Mouse (Mus musculus) forelimb bud, embryonic 11.5 days (tissue): ENCODE measurements at regions not wholly inside any gene's neighbourhood (a gene's known extent, or its start where the extent isn't known, plus 50 kb on each side); places are given as distances from the start of the nearest gene placed in this dataset.
A peak's percentile ranks its signal among the peaks of the same experiment; 100 is the strongest.

ENCODE experiments used
- DNase-seq: peaks from one replicate; pipeline ENCODE4 v3.0.0-alpha.2; 2012; ENCODE audit warnings: low read depth, low spot score

DNA sequence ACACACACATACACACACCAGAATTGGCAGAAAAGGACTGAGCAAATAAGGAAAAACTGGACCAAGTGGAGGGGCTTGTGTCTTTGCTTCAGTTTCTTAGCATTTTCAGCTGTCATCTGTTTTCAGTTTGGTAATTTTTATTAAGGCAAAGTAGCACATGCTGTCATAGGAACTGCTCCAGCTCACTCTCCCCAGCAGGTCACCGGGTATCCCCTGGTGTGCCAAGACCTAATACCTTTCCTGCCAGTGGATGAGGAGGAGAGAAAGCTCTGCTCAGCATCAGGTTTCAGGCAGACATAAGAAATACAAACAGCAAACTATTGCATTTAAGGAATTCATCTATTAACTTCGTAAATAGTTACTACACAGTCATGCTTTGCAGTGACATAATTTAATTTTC is 109.8 kb upstream of the Hey2 start:
- peak; percentile 39 for DNase-seq

DNA sequence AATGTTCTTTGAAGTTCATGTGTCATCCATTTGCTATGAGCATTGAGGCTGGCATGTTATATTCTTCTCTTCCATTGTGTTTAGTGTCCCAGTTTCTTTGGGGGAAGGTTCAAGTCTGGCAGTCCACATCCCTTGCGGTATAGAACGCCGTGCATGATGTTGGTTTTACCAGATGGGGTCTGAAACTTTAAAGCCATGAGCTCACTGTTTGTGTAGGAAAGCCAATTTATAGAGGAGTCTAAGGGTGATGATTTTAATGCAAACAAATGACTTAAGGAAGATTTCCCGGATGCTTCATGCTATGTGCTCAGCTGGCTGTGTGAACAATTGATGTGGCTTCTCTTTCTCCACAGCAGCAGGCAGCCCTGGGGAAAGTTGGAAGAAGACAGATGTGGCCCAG is 104.0 kb upstream of the Hey2 start:
- no peak for DNase-seq

DNA sequence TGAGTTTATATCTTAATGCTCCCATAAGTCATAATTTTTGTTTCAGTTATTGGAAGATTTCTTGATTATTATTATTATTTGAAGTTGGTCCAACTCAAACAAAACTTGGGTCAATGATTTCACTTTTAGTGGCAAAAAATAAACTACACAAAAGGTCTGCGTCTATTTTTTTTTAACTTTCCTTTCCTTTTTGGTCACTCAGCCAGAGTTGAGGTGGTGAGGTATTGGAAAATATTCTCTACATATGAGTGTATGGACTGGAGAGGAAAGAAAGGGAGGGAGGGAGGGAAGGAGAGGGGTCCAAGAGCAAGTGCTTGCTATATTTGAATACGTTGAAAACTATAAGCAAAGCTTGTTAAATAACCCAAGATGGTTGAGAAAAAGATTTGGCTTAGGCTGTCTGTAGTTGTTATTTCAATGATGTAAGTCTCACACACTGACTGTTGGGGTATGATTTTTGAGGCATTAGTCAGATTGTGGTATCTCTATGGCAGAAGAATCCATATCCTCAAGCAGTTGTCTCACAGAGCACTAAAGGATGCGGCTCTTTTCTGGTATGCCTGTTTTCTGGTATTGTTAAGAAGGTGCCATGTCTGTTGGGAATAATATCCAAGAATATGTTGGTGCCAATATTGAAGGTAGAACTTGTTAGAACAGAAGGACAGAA is 75.9 kb upstream of the Hey2 start:
- no peak for DNase-seq

DNA sequence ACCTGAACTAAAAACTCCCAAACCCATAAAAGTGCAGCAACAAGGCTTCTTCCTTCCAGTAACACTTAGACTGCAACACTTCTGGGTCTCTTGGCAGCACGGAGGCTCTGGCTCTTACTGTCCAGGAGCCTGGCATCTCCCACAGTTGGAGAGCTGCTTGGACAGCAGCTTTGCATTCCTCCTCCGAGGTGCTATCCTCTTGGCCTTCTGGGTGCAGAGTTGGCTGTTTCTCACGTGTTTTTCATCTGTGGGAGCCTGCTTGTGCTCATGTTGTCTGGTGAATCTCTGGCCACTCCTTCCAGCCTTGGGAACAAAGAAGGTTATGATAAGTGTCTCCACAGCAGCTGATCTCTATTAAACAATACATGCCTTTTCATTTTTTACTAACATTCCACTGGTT is 51.2 kb upstream of the Hey2 start:
- no peak for DNase-seq
